Mouse (Mus musculus): ENCODE measurements around the gene C2cd4d. TPM values are rescaled to one million over a fixed set of nuclear protein-coding genes. Genes with fewer than 3 reads are reported as not detected.

C2cd4d gene
- total RNA-seq, 2 experiments from 2014 or later: 0.27 TPM; not detected in 1

- no peak for DNase-seq
- intact Hi-C loops (cut with DNase I): no loop called here
Observed at GRCm38 (mm10) chr3:94375146-94375545, 12.9 kb downstream of the C2cd4d start.

- DNase-seq: no peak
- intact Hi-C loops (cut with DNase I): no loop called here
Observed at GRCm38 (mm10) chr3:94375861-94376260, 13.6 kb downstream of the C2cd4d start.

- intact Hi-C loops (cut with DNase I): no loop called here
- no peak for DNase-seq
Observed at GRCm38 (mm10) chr3:94377028-94377923, 15.0 kb downstream of the C2cd4d start.

- intact Hi-C loops (cut with DNase I): no loop called here
- DNase-seq: no peak
Observed at GRCm38 (mm10) chr3:94379831-94380510, 17.7 kb downstream of the C2cd4d start.

- intact Hi-C loops (cut with DNase I): no loop called here
- DNase-seq: no peak
Observed at GRCm38 (mm10) chr3:94382308-94382707, 20.1 kb downstream of the C2cd4d start.

GRCm38 (mm10) chr3:94383476-94383875, 21.2 kb downstream of the C2cd4d start:
- no peak for DNase-seq
- intact Hi-C loops (cut with DNase I): no loop called here

GRCm38 (mm10) chr3:94386671-94387070, 24.4 kb downstream of the C2cd4d start:
- intact Hi-C loops (cut with DNase I): no loop called here
- no peak for DNase-seq

- intact Hi-C loops (cut with DNase I): no loop called here
Observed at GRCm38 (mm10) chr3:94387391-94387790, 25.2 kb downstream of the C2cd4d start.

GRCm38 (mm10) chr3:94388047-94388446, 25.8 kb downstream of the C2cd4d start:
- intact Hi-C loops (cut with DNase I): no loop called here
- no peak for DNase-seq

More at GRCm38 (mm10) chr3:94387391-94387790, 25.2 kb downstream of the C2cd4d start:
- DNase-seq: no peak

GRCm38 (mm10) chr3:94389420-94389819, 27.2 kb downstream of the C2cd4d start:
- DNase-seq: no peak
- intact Hi-C loops (cut with DNase I): no loop called here

- intact Hi-C loops (cut with DNase I): no loop called here
- DNase-seq: no peak
Observed at GRCm38 (mm10) chr3:94391001-94391400, 28.8 kb downstream of the C2cd4d start.

- intact Hi-C loops (cut with DNase I): no loop called here
- no peak for DNase-seq
Observed at GRCm38 (mm10) chr3:94392128-94392527, 29.9 kb downstream of the C2cd4d start.

- DNase-seq: no peak
- intact Hi-C loops (cut with DNase I): no loop called here
Observed at GRCm38 (mm10) chr3:94393049-94393448, 30.8 kb downstream of the C2cd4d start.

- no peak for DNase-seq
- intact Hi-C loops (cut with DNase I): no loop called here
Observed at GRCm38 (mm10) chr3:94396336-94396735, 34.1 kb downstream of the C2cd4d start.

- no peak for DNase-seq
- intact Hi-C loops (cut with DNase I): no loop called here
Observed at GRCm38 (mm10) chr3:94396851-94397250, 34.6 kb downstream of the C2cd4d start.

- intact Hi-C loops (cut with DNase I): no loop called here
- DNase-seq: no peak
Observed at GRCm38 (mm10) chr3:94398217-94398616, 36.0 kb downstream of the C2cd4d start, which contains the start of gene Lingo4. Gene Lingo4, plus strand, starts transcription at chr3:94398517.

- DNase-seq: peak in 1 of 2 experiments; percentile 7
- intact Hi-C loops (cut with DNase I): no loop called here
Observed at GRCm38 (mm10) chr3:94398943-94399481, 36.8 kb downstream of the C2cd4d start.

GRCm38 (mm10) chr3:94399663-94400310, 37.5 kb downstream of the C2cd4d start:
- no peak for DNase-seq
- intact Hi-C loops (cut with DNase I): no loop called here

GRCm38 (mm10) chr3:94402451-94402850, 40.2 kb downstream of the C2cd4d start:
- intact Hi-C loops (cut with DNase I): no loop called here
- no peak for DNase-seq

GRCm38 (mm10) chr3:94404366-94405054, 42.3 kb downstream of the C2cd4d start:
- no peak for DNase-seq
- intact Hi-C loops (cut with DNase I): no loop called here
